Mouse (Mus musculus): ENCODE results near the gene Olfr907.

Olfr907 gene

GRCm38 (mm10) chr9:38495501-38495900 is at the start of gene Olfr907:
TSS of gene Olfr907 (plus strand) at chr9:38495801.
- no peak for DNase-seq (ENCODE audit: low read depth, low spot score)

GRCm38 (mm10) chr9:38447352-38447751 is 48.2 kb upstream of the Olfr907 start, which contains the start of gene Olfr902:
TSS of gene Olfr902 (plus strand) at chr9:38447652.
- DNase-seq (ENCODE audit: low read depth, low spot score) = no peak

GRCm38 (mm10) chr9:38462844-38463243 is 32.8 kb upstream of the Olfr907 start, which contains the start of gene Olfr904:
TSS of gene Olfr904 (plus strand) at chr9:38463144.
- no peak for DNase-seq (ENCODE audit: low read depth, low spot score)

- no peak for DNase-seq (ENCODE audit: low read depth, low spot score)
These were observed 24.8 kb upstream of the Olfr907 start, which contains the start of gene Olfr905 for GRCm38 (mm10) chr9:38470807-38471206. TSS of gene Olfr905 (plus strand) at chr9:38471107.

- DNase-seq (ENCODE audit: low read depth, low spot score) = no peak
These were observed 8.8 kb upstream of the Olfr907 start, which contains the start of gene Olfr906 for GRCm38 (mm10) chr9:38486785-38487184. TSS of gene Olfr906 (plus strand) at chr9:38487085.

GRCm38 (mm10) chr9:38512353-38512752 is 16.8 kb downstream of the Olfr907 start:
- DNase-seq (ENCODE audit: low read depth, low spot score) = no peak

- DNase-seq (ENCODE audit: low read depth, low spot score) = no peak
These were observed 25.7 kb downstream of the Olfr907 start, which contains the start of gene Olfr911-ps1 for GRCm38 (mm10) chr9:38521280-38521679. TSS of gene Olfr911-ps1 (plus strand) at chr9:38521580.

- no peak for DNase-seq (ENCODE audit: low read depth, low spot score)
These were observed 41.9 kb downstream of the Olfr907 start, which contains the start of gene Olfr910 for GRCm38 (mm10) chr9:38537549-38537948. TSS of gene Olfr910 (plus strand) at chr9:38537849.

Measured in WW6 (cell line).